Mouse (Mus musculus): ENCODE measurements around the gene Olfr969. TPM values are rescaled to one million over a fixed set of nuclear protein-coding genes. Genes with fewer than 3 reads are reported as not detected.

Gene Olfr969
- polyA plus RNA-seq (2017; shearing (Covaris generic)) = not detected

DNA sequence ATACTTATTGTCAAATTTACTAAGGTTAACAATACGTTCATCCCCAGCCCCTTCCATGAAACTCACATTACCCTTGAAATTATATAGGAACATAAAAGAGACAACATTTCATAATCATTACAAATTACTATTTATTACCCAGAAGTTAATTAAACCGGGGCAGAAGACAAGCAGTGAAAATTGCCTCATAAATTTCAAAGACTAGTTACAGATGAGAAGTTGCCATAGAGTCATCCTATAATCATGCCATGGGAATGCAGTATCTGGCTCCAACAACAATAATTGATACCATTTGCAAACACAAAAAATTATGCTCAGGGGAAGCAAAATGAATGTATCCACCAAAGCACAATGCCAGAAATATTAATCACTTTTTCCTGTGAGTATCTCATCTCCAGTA lies at the start of gene Olfr969:
Gene Olfr969 (plus strand): TSS at position 388 of the 400 bp plus-strand sequence.

GRCm38 (mm10) chr9:39745949-39746348 lies 44.8 kb upstream of the Olfr969 start, which contains the start of gene Olfr967:
Gene Olfr967, plus strand, starts transcription at chr9:39746249.

DNA sequence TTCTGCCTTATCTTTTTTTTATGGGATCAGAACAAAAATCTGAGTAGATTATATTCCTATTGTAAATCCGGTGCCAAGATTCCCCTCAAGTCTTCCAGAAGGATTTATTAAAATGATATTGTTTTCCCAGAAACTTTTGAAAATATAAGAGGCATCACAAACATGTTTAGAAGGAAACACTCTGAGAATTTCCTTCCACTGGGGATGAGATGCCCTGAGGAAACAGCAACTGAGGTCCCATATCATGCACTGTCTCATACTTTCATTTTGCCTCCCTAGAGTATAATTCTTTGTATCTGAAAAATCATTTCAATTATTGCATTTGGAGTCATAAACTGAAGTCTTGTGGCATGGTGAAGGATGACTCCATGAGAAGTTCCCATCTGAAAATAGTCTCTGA lies 7.6 kb upstream of the Olfr969 start, which contains the start of gene Olfr968:
Gene Olfr968 (minus strand): TSS at position 101 of the 400 bp plus-strand sequence.

DNA sequence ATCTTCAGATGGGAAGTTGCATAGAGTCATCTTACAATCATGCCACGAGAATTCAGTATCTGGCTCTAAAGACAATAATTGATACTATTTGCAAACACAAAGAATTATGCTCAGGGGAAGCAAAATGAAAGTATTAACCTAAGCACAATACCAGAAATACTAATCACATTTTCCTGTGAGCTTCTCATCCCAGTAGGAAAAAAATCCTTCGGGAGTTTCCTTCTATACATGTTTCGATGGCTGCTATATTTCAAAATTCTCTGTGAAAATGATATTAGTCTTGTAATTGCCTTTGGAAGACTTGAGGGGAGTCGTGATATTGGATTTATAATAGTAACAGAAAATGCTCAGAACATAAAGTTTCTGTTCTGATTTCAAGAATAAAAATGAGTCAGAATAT lies 17.8 kb downstream of the Olfr969 start, which contains the start of gene Olfr970:
Gene Olfr970 (plus strand): TSS at position 301 of the 400 bp plus-strand sequence.

DNA sequence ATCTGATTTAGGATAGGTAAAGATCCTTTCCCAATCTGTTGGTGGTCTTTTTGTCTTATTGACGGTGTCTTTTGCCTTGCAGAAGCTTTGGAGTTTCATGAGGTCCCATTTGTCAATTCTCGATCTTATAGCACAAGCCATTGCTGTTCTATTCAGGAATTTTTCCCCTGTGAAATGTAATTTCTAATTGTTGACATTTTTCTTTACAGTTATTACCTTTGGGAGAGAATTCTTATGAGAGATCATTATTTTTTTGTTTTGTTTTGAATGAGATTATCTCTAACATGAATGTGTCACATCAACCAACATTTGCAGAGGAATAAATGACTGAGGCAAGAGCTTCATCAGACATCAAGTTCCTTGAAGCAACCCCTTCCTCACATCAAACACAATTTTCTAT lies 45.8 kb downstream of the Olfr969 start, which contains the start of gene Olfr971:
Gene Olfr971 (plus strand): TSS at position 301 of the 400 bp plus-strand sequence.

Other genes with a start within 250 kb of the Olfr969 start
- not detected for gene Olfr958, start 236.9 kb upstream of the Olfr969 start, polyA plus RNA-seq (2017; shearing (Covaris generic))
- not detected for gene Olfr959, start 215.4 kb upstream of the Olfr969 start, polyA plus RNA-seq (2017; shearing (Covaris generic))
- gene AW551984, start 186.5 kb upstream of the Olfr969 start, polyA plus RNA-seq (2017; shearing (Covaris generic)) = 0.11 TPM
- gene Olfr148, start 180.3 kb upstream of the Olfr969 start, polyA plus RNA-seq (2017; shearing (Covaris generic)) = 0.08 TPM
- gene Olfr960, start 169.6 kb upstream of the Olfr969 start, polyA plus RNA-seq (2017; shearing (Covaris generic)) = not detected
- gene Olfr961, start 145.9 kb upstream of the Olfr969 start, polyA plus RNA-seq (2017; shearing (Covaris generic)) = not detected
- gene Olfr963, start 123.7 kb upstream of the Olfr969 start, polyA plus RNA-seq (2017; shearing (Covaris generic)) = not detected
- not detected for gene Olfr149, start 83.8 kb upstream of the Olfr969 start, polyA plus RNA-seq (2017; shearing (Covaris generic))
- not detected for gene Olfr965, start 79.6 kb upstream of the Olfr969 start, polyA plus RNA-seq (2017; shearing (Covaris generic))
- gene Olfr150, start 60.0 kb upstream of the Olfr969 start, polyA plus RNA-seq (2017; shearing (Covaris generic)) = not detected
- gene Olfr967, start 44.7 kb upstream of the Olfr969 start, polyA plus RNA-seq (2017; shearing (Covaris generic)) = not detected
- 0.06 TPM for gene Olfr968, start 7.7 kb upstream of the Olfr969 start, polyA plus RNA-seq (2017; shearing (Covaris generic))
- gene Olfr970, start 17.9 kb downstream of the Olfr969 start, polyA plus RNA-seq (2017; shearing (Covaris generic)) = not detected
- gene Olfr971, start 45.9 kb downstream of the Olfr969 start, polyA plus RNA-seq (2017; shearing (Covaris generic)) = not detected
- not detected for gene Olfr972, start 75.5 kb downstream of the Olfr969 start, polyA plus RNA-seq (2017; shearing (Covaris generic))
- gene Olfr229, start 116.4 kb downstream of the Olfr969 start, polyA plus RNA-seq (2017; shearing (Covaris generic)) = not detected
- 0.10 TPM for gene Olfr974, start 146.6 kb downstream of the Olfr969 start, polyA plus RNA-seq (2017; shearing (Covaris generic))
- not detected for gene Olfr975, start 161.1 kb downstream of the Olfr969 start, polyA plus RNA-seq (2017; shearing (Covaris generic))
- not detected for gene Olfr976, start 170.2 kb downstream of the Olfr969 start, polyA plus RNA-seq (2017; shearing (Covaris generic))
- not detected for gene Olfr978, start 201.2 kb downstream of the Olfr969 start, polyA plus RNA-seq (2017; shearing (Covaris generic))
- gene Olfr979, start 212.5 kb downstream of the Olfr969 start, polyA plus RNA-seq (2017; shearing (Covaris generic)) = not detected
- gene Olfr980, start 218.6 kb downstream of the Olfr969 start, polyA plus RNA-seq (2017; shearing (Covaris generic)) = not detected
- gene Olfr981, start 230.5 kb downstream of the Olfr969 start, polyA plus RNA-seq (2017; shearing (Covaris generic)) = not detected